In genomic region chr1:179668836-179669537, GRCm38 (mm10) we compare ENCODE assay signal across 8 mouse cellular contexts. TPM values are rescaled to one million over a fixed set of nuclear protein-coding genes. Genes with fewer than 3 reads are reported as not detected.
DNase-seq lines count a peak whose midpoint lies in the region; ATAC-seq lines count a peak whose summit lies in the region.

No protein-coding gene starts in this region.

- 17% methylated on average over 12 of the region's 12 CpGs for WGBS in kidney, embryonic 15.5 days
- 27% methylated on average over 12 of the region's 12 CpGs for WGBS in hindbrain, embryonic 11.5 days

- peak overlapping the region; percentile 82 for H3K9ac ChIP-seq in kidney, embryonic 15.5 days
- peak overlapping the region; percentile 79 for H3K9ac ChIP-seq in hindbrain, embryonic 11.5 days (ENCODE audit: low read depth, low read length)

- H3K4me2 ChIP-seq in kidney, embryonic 15.5 days = peak overlapping the region; percentile 80
- peak overlapping the region; percentile 62 for H3K4me2 ChIP-seq in hindbrain, embryonic 11.5 days (replicated peaks; ENCODE audit: low read depth, low read length)

- no peaks in the 10 kb centered on the region for H3K27me3 ChIP-seq in kidney, embryonic 15.5 days
- no peaks in the 10 kb centered on the region for H3K27me3 ChIP-seq in hindbrain, embryonic 11.5 days (ENCODE audit: control insufficient read depth, insufficient read depth, low read length)

- no peak for DNase-seq in kidney, adult 11 months
- peak; percentile 4 for DNase-seq in T-cell, adult 2 months (ENCODE audit: low spot score)
- no peak for DNase-seq in hindbrain, embryonic 11.5 days (ENCODE audit: low spot score)
- peak; percentile 2 for DNase-seq in lung, postnatal 14 days
- DNase-seq in gastrocnemius, postnatal 25 days = no peak
- no peak for DNase-seq in right cerebral cortex, postnatal 4 days
- DNase-seq in spleen, adult 18-20 months = no peak

- ATAC-seq in kidney, embryonic 15.5 days (replicated peaks; ENCODE audit: low FRiP score) = no peak
- 0 out of 2 replicates have a peak, but pooled peaks have one; percentile 3 for ATAC-seq in hindbrain, embryonic 11.5 days (ENCODE audit: low FRiP score)

- peak overlapping the region; percentile 86 for H3K27ac ChIP-seq in kidney, embryonic 15.5 days
- peak overlapping the region; percentile 82; the same call in 1 of the 2 replicates for H3K27ac ChIP-seq in hindbrain, embryonic 11.5 days (ENCODE audit: low read depth, low read length)

- no peaks in the 10 kb centered on the region for H3K9me3 ChIP-seq in kidney, embryonic 15.5 days (replicated peaks)
- no peaks in the 10 kb centered on the region for H3K9me3 ChIP-seq in hindbrain, embryonic 11.5 days (ENCODE audit: control insufficient read depth, low read length)

- H3K4me1 ChIP-seq in kidney, embryonic 15.5 days = peaks cover 25% of the 10 kb centered on the region
- peaks cover 3% of the 10 kb centered on the region; the same call in 1 of the 2 replicates for H3K4me1 ChIP-seq in hindbrain, embryonic 11.5 days (replicated peaks; ENCODE audit: control insufficient read depth, insufficient read depth, low read length)

- H3K4me3 ChIP-seq in kidney, embryonic 15.5 days (replicated peaks) = peak overlapping the region; percentile 77
- peak overlapping the region; percentile 63 for H3K4me3 ChIP-seq in hindbrain, embryonic 11.5 days (ENCODE audit: low read depth, low read length)

- H3K36me3 ChIP-seq in kidney, embryonic 15.5 days = peaks cover 28% of the 10 kb centered on the region
- no peaks in the 10 kb centered on the region; the same call in 1 of the 2 replicates for H3K36me3 ChIP-seq in hindbrain, embryonic 11.5 days (ENCODE audit: control insufficient read depth, insufficient read depth, low read length)

RNA-seq across cellular contexts. Expression of gene Sccpdh, which starts 1.0 kb away (rescaled TPM):
- polyA plus RNA-seq in kidney, embryonic 15.5 days (2015; fragmentation: Nextera tagmentation; extraction: Ambion mirVana) = 73.1 and 74.8 TPM in 2 replicates
- 112 and 119 TPM in 2 replicates for polyA plus RNA-seq in hindbrain, embryonic 11.5 days (2014; fragmentation: Nextera tagmentation; extraction: Ambion mirVana)
- total RNA-seq in gastrocnemius, postnatal 25 days (2021) = 10 to 100 TPM; 29.8 to 34.6 TPM

Comparison
In these comparisons a context has a peak if more than half of its experiments do, and no peak if none do; other contexts are left out.
1. DNase-seq: peak in T-cell, adult 2 months (single experiment) and lung, postnatal 14 days (single experiment); none in kidney, adult 11 months (single experiment), hindbrain, embryonic 11.5 days (single experiment), gastrocnemius, postnatal 25 days (single experiment), right cerebral cortex, postnatal 4 days (single experiment) and spleen, adult 18-20 months (0 of 2).